Mouse (Mus musculus) c-Kit-positive CD71-positive TER-119-negative erythroid progenitor cells, embryonic 14.5 days (primary cell): ENCODE measurements at regions not wholly inside any gene's neighbourhood (a gene's known extent, or its start where the extent isn't known, plus 50 kb on each side); places are given as distances from the start of the nearest gene placed in this dataset.
"Not testable (repeated sequence)": the region's sequence is repeated elsewhere in the genome, so short reads cannot be mapped to it uniquely, and the experiment has no call there.

Experiments used
- DNase-seq: peaks from one replicate; pipeline ENCODE4 v3.0.0-alpha.2; 2013; ENCODE audit warnings: low read depth

GRCm38 (mm10) chr12:77854281-77855075 is 339.6 kb upstream of the Gm6657 start:
- no peak for DNase-seq

DNA sequence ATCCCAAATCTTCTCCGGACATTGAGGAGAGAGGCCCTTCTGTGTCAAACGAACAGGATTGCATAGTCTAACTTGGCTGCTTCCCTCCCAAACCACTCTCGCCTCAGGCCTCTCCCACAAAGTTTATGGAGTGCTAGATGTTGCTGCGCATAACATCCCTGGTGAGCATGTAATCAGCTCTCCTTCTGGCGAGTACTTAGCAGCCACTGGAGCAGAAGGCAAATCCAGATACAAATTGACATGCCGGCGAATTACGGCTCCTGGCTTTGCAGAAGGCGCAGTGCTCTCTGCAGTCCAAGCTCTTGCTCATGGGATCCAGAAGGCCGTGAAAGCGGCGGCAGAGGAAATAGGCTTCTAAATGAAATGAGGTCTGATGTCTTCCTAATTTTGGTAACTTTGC is 338.2 kb upstream of the Gm6657 start:
- DNase-seq, result no peak

GRCm38 (mm10) chr12:77857281-77857680 is 336.8 kb upstream of the Gm6657 start:
- DNase-seq, result no peak

- DNase-seq, result no peak
These were observed 333.1 kb upstream of the Gm6657 start for GRCm38 (mm10) chr12:77860769-77861557.

- no peak for DNase-seq
These were observed 326.0 kb upstream of the Gm6657 start for GRCm38 (mm10) chr12:77867947-77868495.

DNA sequence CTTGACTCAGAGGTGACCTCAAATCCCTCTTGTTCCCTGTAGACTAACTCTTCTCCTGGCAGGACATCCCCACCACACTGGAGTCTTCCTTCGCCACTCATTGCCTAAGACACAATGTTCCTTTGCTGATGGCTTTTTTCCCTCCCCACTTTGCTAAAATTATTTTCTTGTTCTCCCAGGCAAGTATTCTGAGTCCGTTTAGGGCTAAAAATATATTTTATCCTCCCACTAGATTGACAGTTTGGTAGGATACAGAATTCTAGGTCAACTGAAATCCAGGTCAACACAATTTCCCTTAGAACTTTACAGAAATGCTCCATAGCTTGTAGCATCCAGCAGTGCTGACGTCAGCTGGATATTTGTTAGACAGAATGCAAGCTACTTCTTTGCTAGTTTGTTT is 324.7 kb upstream of the Gm6657 start:
- DNase-seq, result no peak

DNA sequence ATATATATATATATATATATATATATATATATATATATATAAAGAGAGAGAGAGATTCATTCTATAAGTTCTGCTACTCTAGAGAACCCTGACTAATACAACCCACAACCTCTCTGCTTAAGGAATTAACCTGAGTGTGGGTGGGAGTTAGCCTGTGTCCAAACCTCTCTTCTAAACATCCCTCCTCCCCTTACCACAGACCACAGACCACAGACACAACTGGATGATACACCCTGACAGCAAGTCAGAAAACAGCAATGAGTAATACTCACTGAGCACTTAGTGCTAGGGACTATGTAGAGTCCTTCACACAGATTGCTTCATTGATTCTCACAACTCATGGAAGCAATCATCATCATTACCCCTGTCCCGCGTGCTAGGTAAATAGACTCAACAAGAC is 306.7 kb upstream of the Gm6657 start:
- no peak for DNase-seq

GRCm38 (mm10) chr12:77891452-77891851 is 302.6 kb upstream of the Gm6657 start:
- DNase-seq, result no peak

GRCm38 (mm10) chr12:77894238-77894637 is 299.8 kb upstream of the Gm6657 start:
- DNase-seq, result no peak

DNA sequence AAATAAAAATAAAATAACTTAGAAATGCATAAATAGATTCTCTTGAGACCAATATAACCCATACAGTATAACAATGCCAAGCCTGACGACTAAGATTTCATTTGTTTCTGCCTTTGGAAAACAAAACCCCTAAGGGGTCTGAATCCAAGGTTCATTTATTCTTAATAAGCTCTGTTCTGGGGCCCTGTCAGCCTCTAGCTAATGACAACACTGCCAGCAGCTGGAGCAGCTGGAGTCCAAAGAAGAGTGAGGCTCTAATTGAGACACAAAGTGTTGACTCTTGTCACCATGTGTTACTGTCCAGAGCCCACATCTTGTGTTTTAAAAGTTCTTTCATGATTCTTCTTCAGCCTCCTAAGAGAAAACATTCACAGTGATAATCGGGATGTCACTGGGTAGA is 298.5 kb upstream of the Gm6657 start:
- no peak for DNase-seq

- not testable (repeated sequence) for DNase-seq
These were observed 295.1 kb upstream of the Gm6657 start for GRCm38 (mm10) chr12:77898974-77899373.

GRCm38 (mm10) chr12:77901254-77901653 is 292.8 kb upstream of the Gm6657 start:
- no peak for DNase-seq

DNA sequence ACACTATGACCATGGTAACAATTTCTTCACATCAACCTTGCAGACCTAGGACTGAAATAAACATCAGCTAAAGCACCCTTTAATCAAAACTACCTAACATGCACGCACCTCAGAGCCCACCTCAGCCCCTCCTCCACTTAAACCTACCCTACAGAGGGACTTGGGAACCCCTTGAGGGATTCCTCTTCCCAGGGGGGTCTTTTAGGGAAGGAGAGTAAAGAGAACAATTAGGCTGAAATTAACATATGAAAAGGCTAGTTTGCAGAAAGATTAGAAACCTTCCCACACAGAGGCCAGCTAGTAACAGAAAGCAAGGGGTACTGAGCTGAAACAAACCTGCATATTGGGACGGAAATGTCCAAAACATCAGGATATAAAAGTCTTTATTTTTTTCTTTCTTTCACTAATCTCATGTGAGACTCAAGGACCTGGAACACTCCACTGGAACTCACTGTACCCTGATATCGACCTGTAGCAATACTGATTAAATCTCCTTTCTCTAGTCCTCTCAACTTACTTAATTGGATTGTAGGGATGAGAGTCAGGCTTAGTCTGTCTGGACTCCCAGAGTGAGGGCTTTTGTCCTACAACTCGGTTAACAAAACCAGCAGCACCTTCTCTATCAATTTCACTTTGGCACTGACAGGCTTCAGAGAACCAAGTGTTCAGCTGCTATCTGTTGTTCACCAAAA is 281.0 kb upstream of the Gm6657 start:
- no peak for DNase-seq

- no peak for DNase-seq
These were observed 265.3 kb upstream of the Gm6657 start for GRCm38 (mm10) chr12:77928729-77929128.

GRCm38 (mm10) chr12:77929571-77929970 is 264.5 kb upstream of the Gm6657 start:
- DNase-seq, result no peak

DNA sequence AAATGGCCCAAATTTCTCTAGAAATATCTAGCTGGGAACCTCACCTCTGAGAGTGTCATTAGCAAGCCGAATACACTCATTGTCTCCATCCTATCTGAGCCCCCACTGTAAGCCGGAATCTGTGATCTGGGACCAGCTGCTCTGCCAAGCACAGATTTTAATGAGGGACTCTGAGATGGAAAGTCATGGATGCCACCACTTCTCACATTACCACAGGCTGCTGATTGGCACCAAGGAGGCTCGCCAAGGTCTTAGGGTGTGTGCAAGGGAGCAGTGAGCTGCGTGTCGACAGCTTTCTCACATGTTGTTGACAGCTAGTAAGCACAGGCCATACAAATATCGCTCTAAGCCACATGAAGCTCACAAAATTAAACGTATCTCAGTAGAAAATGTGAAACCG is 250.1 kb upstream of the Gm6657 start:
- no peak for DNase-seq

GRCm38 (mm10) chr12:77949474-77950017 is 244.5 kb upstream of the Gm6657 start:
- no peak for DNase-seq

GRCm38 (mm10) chr12:77952492-77952891 is 241.6 kb upstream of the Gm6657 start:
- no peak for DNase-seq

DNA sequence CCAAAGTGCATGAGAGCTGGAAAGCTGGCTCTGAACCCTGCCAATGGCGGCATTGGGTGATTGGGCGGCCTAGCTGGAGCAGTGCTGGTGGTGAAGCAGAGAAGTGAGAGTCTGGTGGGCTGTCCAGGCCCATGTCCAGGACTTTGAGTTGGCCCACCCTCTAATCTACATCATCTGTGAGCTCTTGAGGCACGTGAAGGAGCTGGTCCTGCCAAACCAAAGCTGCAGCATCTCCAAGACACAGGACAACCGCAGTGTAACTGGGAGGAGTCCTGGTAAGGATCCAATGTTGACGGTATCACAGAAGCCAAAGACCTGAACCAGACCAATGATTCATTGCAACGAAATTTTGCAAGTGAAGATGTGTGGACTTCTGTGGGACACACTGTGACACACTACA is 231.4 kb upstream of the Gm6657 start:
- DNase-seq, result no peak

- DNase-seq, result no peak
These were observed 225.5 kb upstream of the Gm6657 start for GRCm38 (mm10) chr12:77968543-77968942.

DNA sequence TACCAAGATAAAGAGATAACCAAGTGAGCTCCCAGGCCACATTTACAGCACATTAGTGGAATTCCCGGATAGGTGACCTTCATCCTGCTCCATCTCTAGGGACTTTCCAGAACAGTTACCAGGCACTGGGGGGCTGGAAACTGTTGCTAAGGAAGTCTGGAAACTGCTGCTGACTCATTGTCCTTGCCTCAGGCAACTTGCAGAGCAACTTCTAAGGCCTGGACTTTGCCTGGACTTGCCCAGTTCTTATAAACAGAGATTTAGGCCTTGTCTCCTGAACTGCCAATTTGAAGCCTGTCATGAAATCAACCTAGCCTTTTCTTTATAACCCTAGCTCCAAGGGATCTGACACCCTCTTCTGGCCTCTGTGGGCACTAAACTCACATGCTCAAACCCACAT is 224.0 kb upstream of the Gm6657 start:
- no peak for DNase-seq

DNA sequence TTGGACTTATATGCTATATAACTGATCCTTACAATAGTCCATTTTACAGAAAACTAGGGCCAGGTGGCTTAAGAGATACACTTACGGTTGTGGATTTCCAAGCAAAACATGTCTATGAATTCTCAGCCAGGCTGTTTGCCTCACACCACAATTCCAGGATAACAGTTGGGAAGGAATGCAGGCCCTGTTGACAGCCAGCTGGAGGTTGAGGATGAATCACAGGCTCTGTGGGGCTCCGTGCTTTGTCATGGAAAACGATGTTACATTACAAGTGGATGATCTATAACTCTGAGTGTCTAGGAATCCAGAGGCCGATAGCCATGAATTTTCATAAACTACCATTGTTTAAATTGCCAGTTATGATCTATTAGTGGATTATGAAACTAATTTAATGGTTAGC is 221.9 kb upstream of the Gm6657 start:
- DNase-seq, result no peak
